Mouse (Mus musculus) embryonic facial prominence, embryonic 10.5 days (tissue): ENCODE measurements around the gene Il1f6. TPM values are rescaled to one million over a fixed set of nuclear protein-coding genes. Genes with fewer than 3 reads are reported as not detected.

Experiments
- polyA plus RNA-seq: library from polyadenylated mRNA; unstranded; fragments of >200 nt; fragmentation: Nextera tagmentation; extraction: Ambion mirVana; gene quantifications from 2 replicates; pipeline ENCODE4 v1.2.1, GENCODE M21; 2016

The Il1f6 gene
- polyA plus RNA-seq, 1 experiment from 2014 or later: not detected

Other genes starting within 250 kb of the Il1f6 start
- gene Hnmt, start 166.0 kb upstream of the Il1f6 start, polyA plus RNA-seq: 1.2 TPM in 2 replicates
- not detected in 2 replicates for gene Tbpl2, start 118.8 kb upstream of the Il1f6 start, polyA plus RNA-seq
- gene Il1f8, start 62.3 kb upstream of the Il1f6 start, polyA plus RNA-seq: not detected in 2 replicates
- not detected in 2 replicates for gene Il1f9, start 28.9 kb upstream of the Il1f6 start, polyA plus RNA-seq
- gene Il1f5, start 61.5 kb downstream of the Il1f6 start, polyA plus RNA-seq: 0.09 TPM in 1 of 2 replicates, not detected in the other
- not detected in 2 replicates for gene Il1f10, start 75.8 kb downstream of the Il1f6 start, polyA plus RNA-seq
- gene Il1rn, start 121.4 kb downstream of the Il1f6 start, polyA plus RNA-seq: not detected in 2 replicates
- gene Psd4, start 152.2 kb downstream of the Il1f6 start, polyA plus RNA-seq: 0.52 and 0.81 TPM in 2 replicates